Mouse (Mus musculus) midbrain, embryonic 14.5 days (tissue): ENCODE data around the gene Zfp688. TPM values are rescaled to one million over a fixed set of nuclear protein-coding genes. Genes with fewer than 3 reads are reported as not detected.
"Not testable (repeated sequence)": the region's sequence is repeated elsewhere in the genome, so short reads cannot be mapped to it uniquely, and the experiment has no call there.

Experiments
- ATAC-seq: fragments of 200-750 bp; cut with Nextera tagmentation; 2 replicates; pipeline ENCODE4 v1.8.0; 2017; ENCODE audit warnings: moderate number of reproducible peaks, moderate library complexity; ENCODE audit not compliant: low FRiP score, low TSS enrichment
- DNase-seq: peaks from one replicate; pipeline ENCODE4 v3.0.0-alpha.2; 2015
- H3K27ac ChIP-seq: fragments of 300-500 bp; sonication (generic); replicated peaks from 2 replicates; pipeline ENCODE4 v1.5.1; 2014; ENCODE audit warnings: mild to moderate bottlenecking, low read depth, low read length, moderate library complexity
- H3K27me3 ChIP-seq: fragments of 300-500 bp; sonication (generic); 2 replicates; pipeline ENCODE4 v1.6.1; 2014; ENCODE audit warnings: low read length, control low read depth, mixed read lengths; ENCODE audit not compliant: control insufficient read depth, insufficient read depth
- H3K36me3 ChIP-seq: fragments of 300-500 bp; sonication (generic); 2 replicates; pipeline ENCODE4 v1.6.1; 2014; ENCODE audit warnings: low read length, control low read depth; ENCODE audit not compliant: control insufficient read depth, insufficient read depth
- H3K4me1 ChIP-seq: fragments of 300-500 bp; sonication (generic); 2 replicates; pipeline ENCODE4 v1.6.1; 2014; ENCODE audit warnings: mild to moderate bottlenecking, antibody characterized with exemption, low read length, control low read depth; ENCODE audit not compliant: control insufficient read depth, insufficient read depth
- H3K4me2 ChIP-seq: fragments of 300-500 bp; sonication (generic); 2 replicates; pipeline ENCODE4 v1.6.1; 2014; ENCODE audit warnings: mild to moderate bottlenecking, low read length, moderate library complexity
- H3K4me3 ChIP-seq: fragments of 300-500 bp; sonication (generic); replicated peaks from 2 replicates; pipeline ENCODE4 v1.5.1; 2014; ENCODE audit warnings: low read depth, low read length
- H3K9ac ChIP-seq: fragments of 300-500 bp; sonication (generic); replicated peaks from 2 replicates; pipeline ENCODE4 v1.6.1; 2014; ENCODE audit warnings: mild to moderate bottlenecking, low read length, moderate library complexity
- H3K9me3 ChIP-seq: fragments of 300-500 bp; sonication (generic); 2 replicates; pipeline ENCODE4 v1.6.1; 2016; ENCODE audit warnings: low read length, control low read depth, mixed read lengths; ENCODE audit not compliant: control insufficient read depth
- WGBS: fragments of 180-500 bp; shearing (Covaris S2); extraction: QIAGEN DNeasy Blood & Tissue Kit; methylation state at CpG from one replicate; pipeline ENCODE4 v1.1.7; 2014; 5-methylcytosine and 5-hydroxymethylcytosine counted together
- polyA plus RNA-seq: library from polyadenylated mRNA; unstranded; fragments of >200 nt; fragmentation: Nextera tagmentation; extraction: Ambion mirVana; gene quantifications from 2 replicates; pipeline ENCODE4 v1.2.1, GENCODE M21; 2014

The Zfp688 gene
- 31.9 and 33.9 TPM in 2 replicates for polyA plus RNA-seq

GRCm38 (mm10) chr7:127421388-127422191, at the start of gene Zfp688:
Gene Zfp688 (minus strand): TSS chr7:127422068.
- ATAC-seq (peak; percentile 89), DNase-seq (peak; percentile 95)
- Histone ChIP-seq H3K27me3 (0 out of 2 replicates have a peak, but pooled peaks cover 3% of the 10 kb centered on the region), H3K36me3 (peaks cover 18% of the 10 kb centered on the region), H3K4me3 (peak within 1 kb of the TSS; percentile 83), H3K9me3 (no peaks in the 10 kb centered on the region), H3K9ac (peak within 1 kb of the TSS; percentile 88), H3K27ac (peak within 1 kb of the TSS; percentile 81), H3K4me1 (peaks cover 6% of the 10 kb centered on the region), H3K4me2 (peak within 1 kb of the TSS; percentile 90)
- under 1% methylated on average over 48 of the region's 48 CpGs for WGBS

GRCm38 (mm10) chr7:127471646-127472010, 49.8 kb upstream of the Zfp688 start:
- no peak for DNase-seq
- no peaks in the 10 kb centered on the region for H3K9me3 ChIP-seq
- under 1% methylated on average over 25 of the region's 25 CpGs for WGBS
- H3K4me3 ChIP-seq = peak overlapping the region; percentile 67
- ATAC-seq = peak; percentile 51; the same call in 1 of the 2 replicates
- H3K4me1 ChIP-seq = peaks cover 16% of the 10 kb centered on the region
- peak overlapping the region; percentile 83 for H3K4me2 ChIP-seq
- H3K27me3 ChIP-seq = no peaks in the 10 kb centered on the region
- peak overlapping the region; percentile 91 for H3K27ac ChIP-seq
- H3K36me3 ChIP-seq = peaks cover 41% of the 10 kb centered on the region
- peak overlapping the region; percentile 88 for H3K9ac ChIP-seq

GRCm38 (mm10) chr7:127470743-127471645, 49.1 kb upstream of the Zfp688 start:
- no peaks in the 10 kb centered on the region for H3K27me3 ChIP-seq
- no peaks in the 10 kb centered on the region for H3K9me3 ChIP-seq
- ATAC-seq (peak; percentile 93), DNase-seq (peak; percentile 97)
- H3K4me3 ChIP-seq = peak overlapping the region; percentile 67
- H3K9ac ChIP-seq = peak overlapping the region; percentile 88
- H3K27ac ChIP-seq = peak overlapping the region; percentile 91
- WGBS = under 1% methylated on average over 45 of the region's 46 CpGs
- peaks cover 16% of the 10 kb centered on the region for H3K4me1 ChIP-seq
- peak overlapping the region; percentile 83 for H3K4me2 ChIP-seq
- peaks cover 38% of the 10 kb centered on the region for H3K36me3 ChIP-seq

GRCm38 (mm10) chr7:127470011-127470715, 48.3 kb upstream of the Zfp688 start:
- WGBS = 9% methylated on average over 10 of the region's 10 CpGs

GRCm38 (mm10) chr7:127466606-127467005, 44.7 kb upstream of the Zfp688 start:
- Histone ChIP-seq H3K4me2 (no peak overlapping the region), H3K27ac (no peak overlapping the region), H3K36me3 (peaks cover 11% of the 10 kb centered on the region), H3K9me3 (no peaks in the 10 kb centered on the region), H3K9ac (no peak overlapping the region), H3K4me3 (no peak overlapping the region), H3K27me3 (no peaks in the 10 kb centered on the region), H3K4me1 (peaks cover 9% of the 10 kb centered on the region; the same call in 1 of the 2 replicates)
- DNase-seq (no peak), ATAC-seq (no peak)
- WGBS = 98% methylated on average over 4 of the region's 4 CpGs

More at GRCm38 (mm10) chr7:127470011-127470715, 48.3 kb upstream of the Zfp688 start:
- peak overlapping the region; percentile 67 for H3K4me3 ChIP-seq
- peak overlapping the region; percentile 91 for H3K27ac ChIP-seq
- peaks cover 16% of the 10 kb centered on the region for H3K4me1 ChIP-seq
- ATAC-seq (no peak), DNase-seq (no peak)
- peak overlapping the region; percentile 83 for H3K4me2 ChIP-seq
- no peaks in the 10 kb centered on the region for H3K9me3 ChIP-seq
- H3K27me3 ChIP-seq = no peaks in the 10 kb centered on the region
- peaks cover 30% of the 10 kb centered on the region for H3K36me3 ChIP-seq
- H3K9ac ChIP-seq = peak overlapping the region; percentile 88

- not testable (repeated sequence) for ATAC-seq, DNase-seq, H3K27me3 ChIP-seq, H3K4me2 ChIP-seq, H3K4me1 ChIP-seq, H3K4me3 ChIP-seq, H3K27ac ChIP-seq, H3K9ac ChIP-seq, H3K9me3 ChIP-seq
- peaks cover 18% of the 10 kb centered on the region for H3K36me3 ChIP-seq
- 93% methylated on average over 2 of the region's 2 CpGs for WGBS
Measured at GRCm38 (mm10) chr7:127465670-127466069, 43.8 kb upstream of the Zfp688 start.

GRCm38 (mm10) chr7:127465191-127465590, 43.3 kb upstream of the Zfp688 start:
- Histone ChIP-seq H3K27ac (no peak overlapping the region), H3K9me3 (no peaks in the 10 kb centered on the region), H3K9ac (no peak overlapping the region), H3K27me3 (no peaks in the 10 kb centered on the region), H3K4me3 (no peak overlapping the region), H3K36me3 (peaks cover 22% of the 10 kb centered on the region), H3K4me2 (no peak overlapping the region), H3K4me1 (peaks cover 9% of the 10 kb centered on the region; the same call in 1 of the 2 replicates)
- no peak for ATAC-seq
- 96% methylated on average over 3 of the region's 3 CpGs for WGBS
- no peak for DNase-seq

GRCm38 (mm10) chr7:127459311-127459710, 37.4 kb upstream of the Zfp688 start, which contains the start of gene Prr14:
Gene Prr14 (plus strand): TSS chr7:127459611.
- DNase-seq, H3K27ac ChIP-seq, H3K4me1 ChIP-seq, H3K9me3 ChIP-seq, H3K9ac ChIP-seq, H3K4me2 ChIP-seq, H3K4me3 ChIP-seq, H3K27me3 ChIP-seq, ATAC-seq: not testable (repeated sequence)
- WGBS = 98% methylated on average over 7 of the region's 8 CpGs
- H3K36me3 ChIP-seq = peaks cover 41% of the 10 kb centered on the region
